Mouse (Mus musculus): Measurements from ENCODE around the gene Acvrl1.
"Not testable (repeated sequence)": the region's sequence is repeated elsewhere in the genome, so short reads cannot be mapped to it uniquely, and the experiment has no call there.

Acvrl1 gene

GRCm38 (mm10) chr15:101107906-101108671 is 20.2 kb upstream of the Acvrl1 start:
- DNase-seq (ENCODE audit: low spot score in 2 of 2), result no peak

- DNase-seq (ENCODE audit: low spot score in 2 of 2), result no peak
Observed at GRCm38 (mm10) chr15:101113176-101113575, 15.1 kb upstream of the Acvrl1 start.

GRCm38 (mm10) chr15:101113778-101114177 is 14.5 kb upstream of the Acvrl1 start:
- not testable (repeated sequence) for DNase-seq (ENCODE audit: low spot score in 2 of 2)

- DNase-seq (ENCODE audit: low spot score in 2 of 2), result no peak
Observed at GRCm38 (mm10) chr15:101115511-101116110, 12.7 kb upstream of the Acvrl1 start, which contains the start of gene Ankrd33. TSS of gene Ankrd33 (plus strand) at chr15:101115755.

- DNase-seq (ENCODE audit: low spot score in 2 of 2), result no peak
Observed at GRCm38 (mm10) chr15:101118399-101119125, 9.8 kb upstream of the Acvrl1 start.

GRCm38 (mm10) chr15:101121411-101122289 is 6.7 kb upstream of the Acvrl1 start:
- DNase-seq (ENCODE audit: low spot score in 2 of 2), result no peak

GRCm38 (mm10) chr15:101122290-101122589 is 6.1 kb upstream of the Acvrl1 start:
- DNase-seq (ENCODE audit: low spot score in 2 of 2), result no peak

- no peak for DNase-seq (ENCODE audit: low spot score in 2 of 2)
Observed at GRCm38 (mm10) chr15:101123202-101123601, 5.1 kb upstream of the Acvrl1 start.

GRCm38 (mm10) chr15:101125561-101125960 is 2.8 kb upstream of the Acvrl1 start:
- no peak for DNase-seq (ENCODE audit: low spot score in 2 of 2)

- no peak for DNase-seq (ENCODE audit: low spot score in 2 of 2)
Observed at GRCm38 (mm10) chr15:101126876-101127544, 1.3 kb upstream of the Acvrl1 start.

- DNase-seq (ENCODE audit: low spot score in 2 of 2), result no peak
Observed at GRCm38 (mm10) chr15:101129412-101129811, 1.1 kb downstream of the Acvrl1 start.

GRCm38 (mm10) chr15:101131498-101131897 is 3.2 kb downstream of the Acvrl1 start:
- no peak for DNase-seq (ENCODE audit: low spot score in 2 of 2)

- DNase-seq (ENCODE audit: low spot score in 2 of 2), result no peak
Observed at GRCm38 (mm10) chr15:101132041-101132440, 3.7 kb downstream of the Acvrl1 start.

- no peak for DNase-seq (ENCODE audit: low spot score in 2 of 2)
Observed at GRCm38 (mm10) chr15:101132761-101133160, 4.4 kb downstream of the Acvrl1 start.

GRCm38 (mm10) chr15:101133993-101134704 is 5.8 kb downstream of the Acvrl1 start:
- DNase-seq (ENCODE audit: low spot score in 2 of 2), result no peak

GRCm38 (mm10) chr15:101135405-101135804 is 7.1 kb downstream of the Acvrl1 start:
- no peak for DNase-seq (ENCODE audit: low spot score in 2 of 2)

- DNase-seq (ENCODE audit: low spot score in 2 of 2), result no peak
Observed at GRCm38 (mm10) chr15:101137455-101137854, 9.1 kb downstream of the Acvrl1 start.

- DNase-seq (ENCODE audit: low spot score in 2 of 2), result no peak
Observed at GRCm38 (mm10) chr15:101138675-101139074, 10.4 kb downstream of the Acvrl1 start.

- no peak for DNase-seq (ENCODE audit: low spot score in 2 of 2)
Observed at GRCm38 (mm10) chr15:101139885-101140284, 11.6 kb downstream of the Acvrl1 start.

- DNase-seq (ENCODE audit: low spot score in 2 of 2), result no peak
Observed at GRCm38 (mm10) chr15:101140587-101140986, 12.3 kb downstream of the Acvrl1 start.

All from frontal cortex, postnatal 36 days (tissue).